1 mouse cellular context compared by ENCODE assay signal in the genomic region with DNA sequence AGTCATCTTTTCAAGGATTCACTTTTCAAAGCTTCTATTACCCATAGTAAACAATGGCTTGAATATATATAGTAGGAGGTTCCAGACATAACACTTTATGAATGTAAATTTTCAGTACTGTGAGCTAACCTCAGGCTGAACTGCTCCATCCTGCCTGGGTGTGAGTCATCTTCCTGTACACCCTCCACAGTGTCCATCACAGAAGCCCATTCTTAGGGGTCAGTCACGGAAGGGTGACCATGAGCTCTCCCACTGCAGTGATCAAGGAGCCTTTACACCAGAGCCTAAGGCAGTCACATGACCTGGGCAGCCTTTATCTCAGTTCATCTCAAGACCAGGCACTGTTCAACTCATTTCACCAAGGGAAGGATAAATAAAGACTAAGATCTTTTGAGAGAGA.
TF ChIP-seq lines count a peak whose summit lies in the region.

No protein-coding gene starts in this region.

TF ChIP-seq in CH12.LX, 34 proteins besides CTCF, POLR2A, EP300 and RAD21:
- TF ChIP-seq JUN (IDR thresholded peaks at IDR 0.05; ENCODE audit: insufficient read depth, low read depth, low read length) (no peak), KAT2A (IDR thresholded peaks at IDR 0.05; ENCODE audit: insufficient replicate concordance, low read length) (no peak), ZKSCAN1 (IDR thresholded peaks at IDR 0.05; ENCODE audit: borderline replicate concordance, low read depth, low read length) (no peak), USF1 (IDR thresholded peaks at IDR 0.05; ENCODE audit: low read depth, low read length) (peak; percentile 11)
TF ChIP-seq in CH12.LX: peak in this region for 1.
